Mouse (Mus musculus): ENCODE measurements at regions not wholly inside any gene's neighbourhood (a gene's known extent, or its start where the extent isn't known, plus 50 kb on each side); places are given as distances from the start of the nearest gene placed in this dataset.

- Histone ChIP-seq H3K9ac (ENCODE audit: low read length) (no peak overlapping the region), H3K4me3 (ENCODE audit: low read depth, low read length) (no peak overlapping the region), H3K27ac (replicated peaks) (no peak overlapping the region), H3K4me1 (replicated peaks; ENCODE audit: control insufficient read depth, insufficient read depth) (no peaks in the 10 kb centered on the region), H3K27me3 (ENCODE audit: control insufficient read depth, insufficient read depth, low read length) (no peaks in the 10 kb centered on the region), H3K4me2 (replicated peaks; ENCODE audit: low read depth) (no peak overlapping the region), H3K36me3 (ENCODE audit: control insufficient read depth, insufficient read depth, low read length) (no peaks in the 10 kb centered on the region), H3K9me3 (ENCODE audit: control insufficient read depth, low read length) (no peaks in the 10 kb centered on the region)
- TF ChIP-seq EP300 (optimal IDR thresholded peaks at IDR 0.05) (no peak), CTCF (IDR thresholded peaks at IDR 0.05; ENCODE audit: low read depth) (no peak)
- ATAC-seq (ENCODE audit: low FRiP score, low TSS enrichment) (no peak), DNase-seq (ENCODE audit: low spot score) (no peak)
- WGBS = 32% methylated on average over 1 of the region's 1 CpGs
Measured at GRCm38 (mm10) chr12:27552809-27553208, 210.4 kb upstream of the Sox11 start.

GRCm38 (mm10) chr12:27538210-27538609 lies 195.8 kb upstream of the Sox11 start:
- ATAC-seq (ENCODE audit: low FRiP score, low TSS enrichment) (no peak), DNase-seq (ENCODE audit: low spot score) (no peak)
- WGBS = 53% methylated on average over 4 of the region's 4 CpGs
- Histone ChIP-seq H3K4me2 (replicated peaks; ENCODE audit: low read depth) (no peak overlapping the region), H3K27ac (replicated peaks) (no peak overlapping the region), H3K4me1 (replicated peaks; ENCODE audit: control insufficient read depth, insufficient read depth) (no peaks in the 10 kb centered on the region), H3K9ac (ENCODE audit: low read length) (no peak overlapping the region), H3K9me3 (ENCODE audit: control insufficient read depth, low read length) (no peaks in the 10 kb centered on the region), H3K4me3 (ENCODE audit: low read depth, low read length) (no peak overlapping the region), H3K36me3 (ENCODE audit: control insufficient read depth, insufficient read depth, low read length) (no peaks in the 10 kb centered on the region), H3K27me3 (ENCODE audit: control insufficient read depth, insufficient read depth, low read length) (no peaks in the 10 kb centered on the region)
- TF ChIP-seq CTCF (IDR thresholded peaks at IDR 0.05; ENCODE audit: low read depth) (no peak), EP300 (optimal IDR thresholded peaks at IDR 0.05) (no peak)

- H3K4me2 ChIP-seq (replicated peaks; ENCODE audit: low read depth) = peak overlapping the region; percentile 25; the same call in 1 of the 2 replicates
- 76% methylated on average over 3 of the region's 3 CpGs for WGBS
Measured at GRCm38 (mm10) chr12:27537507-27537906, 195.1 kb upstream of the Sox11 start.

GRCm38 (mm10) chr12:27537017-27537416 lies 194.6 kb upstream of the Sox11 start:
- no peaks in the 10 kb centered on the region for H3K36me3 ChIP-seq (ENCODE audit: control insufficient read depth, insufficient read depth, low read length)
- H3K4me2 ChIP-seq (replicated peaks; ENCODE audit: low read depth) = peak overlapping the region; percentile 25; the same call in 1 of the 2 replicates
- ATAC-seq (ENCODE audit: low FRiP score, low TSS enrichment) (no peak), DNase-seq (ENCODE audit: low spot score) (no peak)
- H3K9ac ChIP-seq (ENCODE audit: low read length) = no peak overlapping the region
- no peak overlapping the region for H3K4me3 ChIP-seq (ENCODE audit: low read depth, low read length)
- no peaks in the 10 kb centered on the region for H3K27me3 ChIP-seq (ENCODE audit: control insufficient read depth, insufficient read depth, low read length)
- H3K9me3 ChIP-seq (ENCODE audit: control insufficient read depth, low read length) = no peaks in the 10 kb centered on the region
- 31% methylated on average over 9 of the region's 9 CpGs for WGBS
- no peaks in the 10 kb centered on the region for H3K4me1 ChIP-seq (replicated peaks; ENCODE audit: control insufficient read depth, insufficient read depth)
- no peak for TF ChIP-seq CTCF (IDR thresholded peaks at IDR 0.05; ENCODE audit: low read depth)
- TF ChIP-seq EP300 (optimal IDR thresholded peaks at IDR 0.05) = no peak
- H3K27ac ChIP-seq (replicated peaks) = no peak overlapping the region

More at GRCm38 (mm10) chr12:27537507-27537906, 195.1 kb upstream of the Sox11 start:
- Histone ChIP-seq H3K36me3 (ENCODE audit: control insufficient read depth, insufficient read depth, low read length) (no peaks in the 10 kb centered on the region), H3K4me3 (ENCODE audit: low read depth, low read length) (no peak overlapping the region), H3K27me3 (ENCODE audit: control insufficient read depth, insufficient read depth, low read length) (no peaks in the 10 kb centered on the region), H3K4me1 (replicated peaks; ENCODE audit: control insufficient read depth, insufficient read depth) (no peaks in the 10 kb centered on the region), H3K9ac (ENCODE audit: low read length) (no peak overlapping the region), H3K27ac (replicated peaks) (no peak overlapping the region), H3K9me3 (ENCODE audit: control insufficient read depth, low read length) (no peaks in the 10 kb centered on the region)
- TF ChIP-seq EP300 (optimal IDR thresholded peaks at IDR 0.05) (no peak), CTCF (IDR thresholded peaks at IDR 0.05; ENCODE audit: low read depth) (no peak)
- DNase-seq (ENCODE audit: low spot score) (no peak), ATAC-seq (ENCODE audit: low FRiP score, low TSS enrichment) (no peak)

GRCm38 (mm10) chr12:27525604-27526003 lies 183.2 kb upstream of the Sox11 start:
- no peak overlapping the region for H3K4me3 ChIP-seq (ENCODE audit: low read depth, low read length)
- no peak for TF ChIP-seq EP300 (optimal IDR thresholded peaks at IDR 0.05)
- no peak for TF ChIP-seq CTCF (IDR thresholded peaks at IDR 0.05; ENCODE audit: low read depth)
- H3K4me1 ChIP-seq (replicated peaks; ENCODE audit: control insufficient read depth, insufficient read depth) = no peaks in the 10 kb centered on the region
- no peaks in the 10 kb centered on the region for H3K9me3 ChIP-seq (ENCODE audit: control insufficient read depth, low read length)
- H3K9ac ChIP-seq (ENCODE audit: low read length) = no peak overlapping the region
- WGBS = 46% methylated on average over 2 of the region's 2 CpGs
- DNase-seq (ENCODE audit: low spot score) = no peak
- ATAC-seq (ENCODE audit: low FRiP score, low TSS enrichment) = no peak
- H3K27me3 ChIP-seq (ENCODE audit: control insufficient read depth, insufficient read depth, low read length) = no peaks in the 10 kb centered on the region
- no peak overlapping the region for H3K4me2 ChIP-seq (replicated peaks; ENCODE audit: low read depth)
- no peak overlapping the region for H3K27ac ChIP-seq (replicated peaks)
- H3K36me3 ChIP-seq (ENCODE audit: control insufficient read depth, insufficient read depth, low read length) = no peaks in the 10 kb centered on the region

- no peak for DNase-seq (ENCODE audit: low spot score)
- Histone ChIP-seq H3K4me2 (replicated peaks; ENCODE audit: low read depth) (no peak overlapping the region), H3K9me3 (ENCODE audit: control insufficient read depth, low read length) (no peaks in the 10 kb centered on the region), H3K4me1 (replicated peaks; ENCODE audit: control insufficient read depth, insufficient read depth) (no peaks in the 10 kb centered on the region), H3K36me3 (ENCODE audit: control insufficient read depth, insufficient read depth, low read length) (no peaks in the 10 kb centered on the region), H3K27me3 (ENCODE audit: control insufficient read depth, insufficient read depth, low read length) (no peaks in the 10 kb centered on the region), H3K9ac (ENCODE audit: low read length) (no peak overlapping the region), H3K27ac (replicated peaks) (no peak overlapping the region), H3K4me3 (ENCODE audit: low read depth, low read length) (no peak overlapping the region)
- ATAC-seq (ENCODE audit: low FRiP score, low TSS enrichment) = no peak
- TF ChIP-seq EP300 (optimal IDR thresholded peaks at IDR 0.05) (no peak), CTCF (IDR thresholded peaks at IDR 0.05; ENCODE audit: low read depth) (no peak)
- WGBS = 78% methylated on average over 3 of the region's 3 CpGs
Measured at GRCm38 (mm10) chr12:27513253-27513652, 170.9 kb upstream of the Sox11 start.

Measured in stomach, postnatal 0 days (tissue).